Mouse (Mus musculus) bone marrow macrophage, adult 2 months (primary cell): ENCODE data around the gene Erf.

Experiments used
- CTCF ChIP-seq: IDR thresholded peaks from 2 replicates; pipeline ENCODE4 v1.5.1; 2012; ENCODE audit warnings: low read depth, mild to moderate bottlenecking, low read length, moderate library complexity
- POLR2A ChIP-seq: IDR thresholded peaks from 2 replicates; pipeline ENCODE4 v1.6.1; 2012; ENCODE audit warnings: mild to moderate bottlenecking, low read depth, low read length, borderline replicate concordance

DNA sequence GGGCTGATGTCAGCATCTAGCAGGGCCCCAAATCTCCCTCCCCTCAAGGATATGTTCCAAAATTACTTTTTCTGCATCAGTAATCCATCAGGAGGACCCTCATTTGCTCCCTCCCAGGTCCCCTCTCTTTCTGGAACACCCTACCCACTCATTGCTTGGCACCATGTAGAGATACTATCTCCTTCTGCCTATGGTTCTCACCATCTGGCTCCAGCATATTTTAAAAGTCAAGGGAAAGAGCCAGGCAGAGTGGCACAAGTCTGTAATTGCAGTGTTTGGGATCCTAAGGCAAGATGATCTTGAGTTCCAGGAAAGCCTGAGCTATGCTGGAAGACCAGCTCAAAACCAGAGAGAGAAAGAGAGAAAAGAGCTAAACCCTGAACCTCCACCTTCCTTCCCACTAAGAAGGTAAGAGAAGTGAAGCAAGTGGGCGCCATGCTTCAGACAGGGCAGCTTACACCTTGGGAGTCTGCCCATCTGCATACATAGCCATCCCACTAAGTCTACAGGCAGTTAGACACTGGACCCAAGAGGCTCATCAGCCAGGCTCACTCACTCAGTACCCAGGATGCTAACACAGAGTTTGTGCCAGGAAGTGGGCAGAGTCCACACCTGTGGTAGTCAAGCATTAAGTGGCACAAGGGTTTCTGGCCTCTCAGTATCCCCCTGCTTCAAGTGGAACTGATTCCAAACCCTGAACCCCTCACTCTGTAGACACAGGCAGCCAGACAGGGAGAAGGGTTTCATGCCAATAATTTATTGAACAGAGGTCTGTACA is 22.8 kb downstream of the Erf start:
- TF ChIP-seq POLR2A (no peak), CTCF (no peak)
